Mouse (Mus musculus) kidney, adult 2 months (tissue): ENCODE results near the gene Tecpr1.

ENCODE experiments used
- CTCF ChIP-seq: fragments of 200-500 bp; conservative IDR thresholded peaks from 2 replicates; pipeline ENCODE4 v1.5.1; 2011; ENCODE audit warnings: low read depth, mild to moderate bottlenecking, control low read depth, low read length, moderate library complexity, mixed read lengths; ENCODE audit not compliant: insufficient read depth, insufficient read length
- POLR2A ChIP-seq: fragments of 200-500 bp; IDR thresholded peaks from one replicate; pipeline ENCODE4 v1.6.1; 2011; ENCODE audit warnings: low read depth, low read length, control low read depth

DNA sequence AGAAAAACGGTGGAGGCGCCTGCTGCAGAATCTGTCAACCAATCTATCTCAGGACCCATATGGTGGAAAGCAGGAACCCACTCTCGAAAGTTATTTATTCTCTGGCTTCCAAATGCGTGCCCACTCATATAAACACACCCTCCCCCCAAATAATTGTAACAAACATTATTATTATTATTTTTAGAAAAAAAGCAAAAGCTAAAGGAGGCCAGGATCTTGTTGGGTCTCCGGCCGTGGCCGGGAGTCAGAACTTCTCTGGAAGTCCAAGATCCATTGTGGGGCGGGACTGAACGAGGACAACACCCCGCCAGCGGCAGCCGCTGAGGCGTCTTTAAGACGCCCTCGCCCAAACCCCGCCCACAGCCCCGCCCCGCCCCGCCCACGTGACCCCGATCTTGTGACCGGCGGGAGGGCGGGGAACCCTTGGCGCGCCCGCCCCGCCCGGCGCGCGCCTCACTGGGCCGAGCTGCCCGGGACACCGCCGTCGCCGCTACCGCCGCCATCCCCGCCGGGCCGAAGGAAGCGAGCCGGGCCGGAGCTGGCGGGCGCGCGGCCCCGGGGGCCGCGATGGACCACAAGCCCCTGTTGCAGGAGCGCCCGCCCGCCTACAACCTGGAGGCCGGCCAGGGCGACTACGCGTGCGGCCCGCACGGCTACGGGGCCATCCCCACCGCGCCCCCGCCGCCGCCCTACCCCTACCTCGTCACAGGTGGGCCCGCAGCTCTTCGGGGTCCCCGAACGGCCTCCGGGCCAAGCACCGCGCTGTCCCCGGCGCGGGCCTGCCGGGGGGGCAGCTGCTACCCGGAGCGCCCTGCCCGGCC, 31.6 kb upstream of the Tecpr1 start:
- TF ChIP-seq CTCF = no peak
- TF ChIP-seq POLR2A = peak; percentile 41
